Mouse (Mus musculus) spleen, adult 2 months (tissue): ENCODE measurements around the gene Eno2.

ENCODE experiments used
- CTCF ChIP-seq: fragments of 200-500 bp; IDR thresholded peaks from 2 replicates; pipeline ENCODE4 v1.5.1; 2011; ENCODE audit warnings: mild to moderate bottlenecking, inconsistent platforms; ENCODE audit not compliant: insufficient read depth, insufficient read length, insufficient replicate concordance; ENCODE audit errors: extremely low read depth
- POLR2A ChIP-seq: fragments of 200-500 bp; IDR thresholded peaks from 2 replicates; pipeline ENCODE4 v1.6.1; 2011; ENCODE audit warnings: low read depth, low read length, inconsistent platforms

GRCm38 (mm10) chr6:124804341-124804740 lies 34.9 kb upstream of the Eno2 start:
- TF ChIP-seq POLR2A (no peak), CTCF (no peak)
